Mouse (Mus musculus) cortical plate, adult 2 months (tissue): ENCODE measurements around the gene Itgb2.

Experiments
- CTCF ChIP-seq: fragments of 200-500 bp; IDR thresholded peaks from 2 replicates; pipeline ENCODE4 v1.5.1; 2011; ENCODE audit warnings: mild to moderate bottlenecking, control low read depth, low read length; ENCODE audit not compliant: insufficient read depth; ENCODE audit errors: extremely low read depth
- POLR2A ChIP-seq: fragments of 200-500 bp; IDR thresholded peaks from 2 replicates; pipeline ENCODE4 v1.6.1; 2011; ENCODE audit warnings: mild to moderate bottlenecking, low read length, control low read depth; ENCODE audit not compliant: insufficient read depth; ENCODE audit errors: extremely low read depth

DNA sequence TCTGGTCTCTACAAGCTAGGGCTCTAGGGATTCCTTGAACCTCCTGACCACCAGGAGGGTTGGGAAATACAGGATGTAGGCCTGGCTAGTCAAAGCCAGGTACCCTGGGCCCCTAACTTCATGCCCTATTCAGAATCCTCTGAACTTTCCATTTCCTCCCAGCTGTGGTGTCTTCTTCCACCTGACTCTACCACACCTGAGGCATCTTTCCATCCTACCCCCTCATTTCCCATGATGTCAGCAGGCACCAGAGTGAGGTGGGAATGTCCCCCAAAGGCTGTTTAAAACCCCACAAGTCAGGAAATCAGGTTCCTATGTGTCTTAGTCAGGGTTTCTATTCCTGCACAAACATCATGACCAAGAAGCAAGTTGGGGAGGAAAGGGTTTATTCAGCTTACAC lies 48.2 kb upstream of the Itgb2 start:
- TF ChIP-seq CTCF (no peak), POLR2A (no peak)
